Mouse (Mus musculus) midbrain, postnatal 0 days (tissue): ENCODE results near the gene Ifnar2. TPM values are rescaled to one million over a fixed set of nuclear protein-coding genes. Genes with fewer than 3 reads are reported as not detected.

Experiments
- ATAC-seq: fragments of 200-750 bp; cut with Nextera tagmentation; 2 replicates; pipeline ENCODE4 v1.8.0; 2017; ENCODE audit warnings: moderate number of reproducible peaks, mild to moderate bottlenecking, moderate TSS enrichment, moderate library complexity; ENCODE audit not compliant: low FRiP score
- DNase-seq: peaks from one replicate; pipeline ENCODE4 v3.0.0-alpha.2; 2015; ENCODE audit warnings: low spot score
- H3K27ac ChIP-seq: fragments of 300-500 bp; sonication (generic); 2 replicates; pipeline ENCODE4 v1.5.1; 2014; ENCODE audit warnings: low read depth, mild to moderate bottlenecking, low read length, mixed read lengths
- H3K27me3 ChIP-seq: fragments of 300-500 bp; sonication (generic); 2 replicates; pipeline ENCODE4 v1.6.1; 2014; ENCODE audit warnings: low read length, control low read depth, mixed read lengths; ENCODE audit not compliant: insufficient read depth
- H3K36me3 ChIP-seq: fragments of 300-500 bp; sonication (generic); 2 replicates; pipeline ENCODE4 v1.6.1; 2014; ENCODE audit warnings: low read length, control low read depth, mixed read lengths; ENCODE audit not compliant: insufficient read depth
- H3K4me1 ChIP-seq: fragments of 300-500 bp; sonication (generic); 2 replicates; pipeline ENCODE4 v1.6.1; 2014; ENCODE audit warnings: mild to moderate bottlenecking, control low read depth, antibody characterized with exemption, low read length, mixed read lengths; ENCODE audit not compliant: insufficient read depth
- H3K4me2 ChIP-seq: fragments of 300-500 bp; sonication (generic); 2 replicates; pipeline ENCODE4 v1.6.1; 2014; ENCODE audit warnings: low read depth, mild to moderate bottlenecking, low read length, mixed read lengths; ENCODE audit not compliant: poor library complexity, severe bottlenecking
- H3K4me3 ChIP-seq: fragments of 300-500 bp; sonication (generic); 2 replicates; pipeline ENCODE4 v1.5.1; 2014; ENCODE audit warnings: low read depth, mild to moderate bottlenecking, low read length, moderate library complexity
- H3K9ac ChIP-seq: fragments of 300-500 bp; sonication (generic); replicated peaks from 2 replicates; pipeline ENCODE4 v1.6.1; 2014; ENCODE audit warnings: mild to moderate bottlenecking, low read length, moderate library complexity, mixed read lengths; ENCODE audit not compliant: poor library complexity, severe bottlenecking
- H3K9me3 ChIP-seq: fragments of 300-500 bp; sonication (generic); 2 replicates; pipeline ENCODE4 v1.6.1; 2016; ENCODE audit warnings: low read length, control low read depth
- CTCF ChIP-seq: IDR thresholded peaks from 2 replicates; pipeline ENCODE4 v1.5.1; 2016; ENCODE audit warnings: antibody characterized with exemption, mild to moderate bottlenecking
- WGBS: fragments of 180-500 bp; shearing (Covaris S2); extraction: QIAGEN DNeasy Blood & Tissue Kit; methylation state at CpG from one replicate; pipeline ENCODE4 v1.1.7; 2014; 5-methylcytosine and 5-hydroxymethylcytosine counted together
- polyA plus RNA-seq: library from polyadenylated mRNA; unstranded; fragments of >200 nt; fragmentation: Nextera tagmentation; extraction: Ambion mirVana; gene quantifications from 2 replicates; pipeline ENCODE4 v1.2.1, GENCODE M21; 2015
- total RNA-seq: library from RNA; depleted of rRNA; stranded (reverse); fragments of >200 nt; gene quantifications from 2 replicates; pipeline ENCODE4 v1.2.3, GENCODE M21; 2014

Ifnar2 gene
- total and polyA plus RNA-seq, 2 experiments from 2014 or later: 32.2 to 40.1 TPM

DNA sequence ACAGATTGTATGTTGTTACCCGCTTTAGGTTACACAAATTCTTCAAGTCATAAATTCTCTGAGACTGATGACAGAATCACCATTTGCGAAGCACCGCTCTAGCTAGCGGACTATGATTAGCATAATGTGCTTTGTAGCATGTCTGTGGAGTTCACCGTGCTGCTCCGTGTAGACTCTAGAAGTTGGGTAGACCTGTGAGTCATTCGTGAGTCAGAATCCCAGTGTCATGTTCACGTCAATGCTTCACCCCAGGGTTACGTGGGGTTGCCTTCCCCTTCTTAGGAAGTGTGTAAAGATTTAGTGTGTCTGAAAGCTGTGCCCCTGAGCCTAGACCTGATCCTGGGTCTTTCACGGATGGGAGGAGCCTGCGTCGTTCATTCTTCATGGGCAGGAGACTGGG lies 25.4 kb downstream of the Ifnar2 start:
- no peak for TF ChIP-seq CTCF
- DNase-seq: no peak
- 91% methylated on average over 12 of the region's 12 CpGs for WGBS
- ATAC-seq: no peak
- no peaks in the 10 kb centered on the region for H3K27me3 ChIP-seq
- H3K4me2 ChIP-seq: no peak overlapping the region
- H3K36me3 ChIP-seq: 0 out of 2 replicates have a peak, but pooled peaks cover 4% of the 10 kb centered on the region
- no peak overlapping the region for H3K27ac ChIP-seq
- no peak overlapping the region for H3K4me3 ChIP-seq
- H3K9me3 ChIP-seq: no peaks in the 10 kb centered on the region
- no peak overlapping the region for H3K9ac ChIP-seq
- H3K4me1 ChIP-seq: no peaks in the 10 kb centered on the region

DNA sequence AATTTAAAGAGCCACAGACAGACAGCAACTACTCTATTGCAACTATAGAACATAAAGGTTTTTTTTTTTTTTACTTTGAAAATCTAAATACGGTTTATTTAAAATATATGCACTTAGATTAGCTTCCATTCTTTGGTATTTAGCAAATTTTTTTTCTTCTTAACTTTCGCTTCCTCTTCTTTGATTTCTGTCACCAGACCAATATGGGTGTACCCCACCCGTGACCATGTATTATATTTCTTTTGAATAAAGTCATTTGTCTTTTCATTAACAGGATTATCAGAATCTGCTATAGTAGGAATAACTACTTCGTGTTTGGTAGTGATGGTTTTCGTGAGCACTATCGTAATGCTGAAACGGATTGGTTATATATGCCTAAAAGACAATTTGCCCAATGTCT lies 26.4 kb downstream of the Ifnar2 start:
- WGBS: 87% methylated on average over 7 of the region's 7 CpGs

DNA sequence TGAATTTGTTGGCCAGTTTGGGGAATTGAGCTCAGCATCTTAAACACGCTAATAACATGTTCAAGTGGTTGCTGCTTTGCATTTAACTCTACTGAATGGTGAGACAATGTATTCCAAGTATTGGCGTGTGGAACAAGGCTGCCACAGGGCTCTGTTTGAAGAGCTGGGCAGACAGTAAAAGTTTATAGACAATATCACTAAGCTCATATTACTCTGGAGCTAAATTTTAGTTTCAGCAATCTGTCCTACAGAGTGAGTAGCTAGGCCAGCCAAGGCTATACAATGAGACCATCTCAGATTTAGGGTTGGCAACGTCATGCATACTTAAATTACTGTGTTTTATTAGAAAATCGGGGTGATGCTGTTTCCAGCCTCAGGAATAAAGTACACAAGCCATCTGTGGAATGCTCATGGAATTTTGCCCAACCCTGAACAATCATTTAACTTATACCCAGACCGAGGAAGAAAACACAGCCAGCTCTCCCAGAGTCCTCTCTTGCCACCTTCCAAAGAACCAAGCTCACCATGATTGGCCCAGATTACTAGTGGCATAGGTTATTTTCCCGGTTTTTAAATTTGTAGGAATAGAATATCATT lies 29.1 kb downstream of the Ifnar2 start:
- Histone ChIP-seq H3K4me2 (no peak overlapping the region), H3K9ac (no peak overlapping the region), H3K27ac (no peak overlapping the region), H3K36me3 (no peaks in the 10 kb centered on the region; the same call in 1 of the 2 replicates), H3K4me1 (0 out of 2 replicates have a peak, but pooled peaks cover 3% of the 10 kb centered on the region), H3K4me3 (no peak overlapping the region), H3K27me3 (no peaks in the 10 kb centered on the region), H3K9me3 (no peaks in the 10 kb centered on the region)
- ATAC-seq: no peak
- WGBS: 81% methylated on average over 6 of the region's 6 CpGs
- no peak for DNase-seq
- no peak for TF ChIP-seq CTCF

More for the DNA sequence above, 26.4 kb downstream of the Ifnar2 start:
- Histone ChIP-seq H3K9me3 (no peaks in the 10 kb centered on the region), H3K36me3 (peaks cover 4% of the 10 kb centered on the region; the same call in 1 of the 2 replicates), H3K4me1 (no peaks in the 10 kb centered on the region), H3K9ac (no peak overlapping the region), H3K4me2 (no peak overlapping the region), H3K4me3 (no peak overlapping the region), H3K27me3 (no peaks in the 10 kb centered on the region), H3K27ac (no peak overlapping the region)
- no peak for ATAC-seq
- no peak for TF ChIP-seq CTCF
- no peak for DNase-seq

DNA sequence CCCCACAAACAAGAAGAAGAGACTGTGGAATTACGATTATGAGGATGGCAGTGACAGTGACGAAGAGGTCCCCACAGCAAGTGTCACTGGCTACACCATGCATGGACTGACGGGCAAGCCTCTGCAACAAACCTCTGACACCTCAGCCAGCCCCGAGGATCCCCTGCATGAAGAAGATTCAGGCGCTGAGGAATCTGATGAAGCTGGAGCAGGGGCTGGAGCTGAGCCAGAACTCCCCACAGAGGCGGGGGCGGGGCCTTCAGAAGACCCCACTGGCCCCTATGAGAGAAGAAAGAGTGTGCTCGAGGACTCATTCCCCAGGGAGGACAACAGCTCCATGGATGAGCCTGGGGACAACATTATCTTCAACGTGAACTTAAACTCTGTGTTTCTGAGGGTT lies 31.2 kb downstream of the Ifnar2 start:
- Histone ChIP-seq H3K27ac (no peak overlapping the region), H3K4me2 (no peak overlapping the region), H3K27me3 (no peaks in the 10 kb centered on the region), H3K9me3 (no peaks in the 10 kb centered on the region), H3K36me3 (no peaks in the 10 kb centered on the region; the same call in 1 of the 2 replicates), H3K9ac (no peak overlapping the region), H3K4me3 (no peak overlapping the region), H3K4me1 (0 out of 2 replicates have a peak, but pooled peaks cover 6% of the 10 kb centered on the region)
- no peak for ATAC-seq
- 77% methylated on average over 9 of the region's 9 CpGs for WGBS
- TF ChIP-seq CTCF: no peak
- no peak for DNase-seq

DNA sequence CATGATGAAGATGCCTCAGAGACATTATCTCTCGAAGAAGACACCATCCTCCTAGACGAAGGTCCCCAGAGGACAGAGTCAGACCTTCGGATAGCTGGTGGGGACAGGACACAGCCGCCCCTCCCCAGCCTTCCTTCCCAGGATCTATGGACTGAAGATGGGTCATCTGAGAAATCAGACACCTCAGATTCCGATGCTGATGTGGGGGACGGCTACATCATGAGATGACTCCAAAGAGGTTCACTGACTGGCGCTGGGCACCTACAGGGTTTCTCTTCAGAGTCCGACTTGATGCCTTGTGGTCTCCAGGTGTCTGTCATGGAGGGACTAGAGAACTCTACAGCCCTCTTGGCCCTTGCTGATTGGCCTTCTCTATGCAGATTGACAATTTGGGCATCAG lies 31.6 kb downstream of the Ifnar2 start:
- no peak for TF ChIP-seq CTCF
- Histone ChIP-seq H3K9ac (no peak overlapping the region), H3K27me3 (no peaks in the 10 kb centered on the region), H3K27ac (no peak overlapping the region), H3K36me3 (no peaks in the 10 kb centered on the region; the same call in 1 of the 2 replicates), H3K9me3 (no peaks in the 10 kb centered on the region), H3K4me1 (0 out of 2 replicates have a peak, but pooled peaks cover 6% of the 10 kb centered on the region), H3K4me3 (no peak overlapping the region), H3K4me2 (no peak overlapping the region)
- 96% methylated on average over 8 of the region's 8 CpGs for WGBS
- ATAC-seq: no peak
- DNase-seq: no peak

DNA sequence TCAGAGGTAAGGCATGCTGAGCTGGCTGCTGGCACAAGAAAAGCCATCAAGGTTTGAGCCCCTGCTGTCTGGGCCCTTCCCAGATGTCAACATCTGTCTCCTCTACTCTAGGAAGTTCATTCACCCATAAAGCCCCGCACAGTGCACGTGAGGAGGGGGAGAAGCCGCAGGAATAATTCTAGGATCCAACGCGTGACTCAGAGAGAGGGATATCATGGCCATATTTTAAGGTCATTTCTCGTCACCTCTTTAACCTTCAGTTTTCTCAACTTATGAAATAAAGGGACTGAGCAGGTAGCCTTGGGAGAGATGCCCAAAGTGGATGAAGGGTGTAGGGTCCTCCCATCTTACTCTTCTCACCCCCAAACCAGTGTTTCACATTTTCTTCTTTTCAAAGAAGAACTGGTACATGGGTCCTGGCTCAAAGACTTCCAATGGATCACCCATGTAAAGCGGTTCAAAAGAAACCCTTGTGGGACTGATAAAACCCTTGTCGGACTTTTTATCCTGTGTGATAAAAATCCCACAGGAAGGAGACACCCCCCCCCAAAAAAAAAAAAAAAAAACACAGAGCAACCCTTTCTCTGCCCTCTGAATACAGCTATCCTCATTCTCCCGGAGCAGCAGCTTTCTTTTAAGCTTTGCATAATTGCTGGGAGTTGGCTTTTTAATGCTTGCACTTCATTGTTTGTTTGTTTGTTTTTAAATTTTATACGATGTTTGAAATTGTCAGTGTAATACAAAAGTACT lies 32.4 kb downstream of the Ifnar2 start:
- 67% methylated on average over 10 of the region's 10 CpGs for WGBS
- Histone ChIP-seq H3K4me3 (no peak overlapping the region), H3K27ac (no peak overlapping the region), H3K4me2 (no peak overlapping the region), H3K4me1 (0 out of 2 replicates have a peak, but pooled peaks cover 6% of the 10 kb centered on the region), H3K9me3 (no peaks in the 10 kb centered on the region), H3K9ac (no peak overlapping the region), H3K36me3 (no peaks in the 10 kb centered on the region; the same call in 1 of the 2 replicates), H3K27me3 (no peaks in the 10 kb centered on the region)
- TF ChIP-seq CTCF: no peak
- DNase-seq (no peak), ATAC-seq (no peak)
